Mouse (Mus musculus) spleen, postnatal 14 days (tissue): Measurements from ENCODE around the gene Nradd.

ENCODE experiments used
- DNase-seq, 2 experiments: peaks; one replicate each; pipeline ENCODE4 v3.0.0; 2021 to 2022; ENCODE audit warnings: low spot score in 2 of 2

Nradd gene

GRCm38 (mm10) chr9:110652963-110653654, 28.9 kb upstream of the Nradd start:
- no peak for DNase-seq

GRCm38 (mm10) chr9:110651931-110652722, 27.9 kb upstream of the Nradd start:
- no peak for DNase-seq

GRCm38 (mm10) chr9:110649775-110650174, 25.5 kb upstream of the Nradd start:
- no peak for DNase-seq

- peak; percentile 36 to 37 for DNase-seq
Observed at GRCm38 (mm10) chr9:110645219-110645618, 21.0 kb upstream of the Nradd start.

GRCm38 (mm10) chr9:110644295-110644694, 20.0 kb upstream of the Nradd start:
- DNase-seq = no peak

GRCm38 (mm10) chr9:110643787-110644186, 19.5 kb upstream of the Nradd start:
- no peak for DNase-seq

- DNase-seq = no peak
Observed at GRCm38 (mm10) chr9:110642812-110643524, 18.7 kb upstream of the Nradd start.

- no peak for DNase-seq
Observed at GRCm38 (mm10) chr9:110641006-110641405, 16.8 kb upstream of the Nradd start.

- no peak for DNase-seq
Observed at GRCm38 (mm10) chr9:110638611-110639021, 14.4 kb upstream of the Nradd start.

GRCm38 (mm10) chr9:110635225-110635624, 11.0 kb upstream of the Nradd start:
- DNase-seq = peak; percentile 78 to 92

GRCm38 (mm10) chr9:110633882-110634281, 9.6 kb upstream of the Nradd start:
- no peak for DNase-seq

- DNase-seq = no peak
Observed at GRCm38 (mm10) chr9:110632671-110633070, 8.4 kb upstream of the Nradd start.

GRCm38 (mm10) chr9:110631651-110632275, 7.5 kb upstream of the Nradd start:
- DNase-seq = no peak

- DNase-seq = peak in 1 of 2 experiments; percentile 44
Observed at GRCm38 (mm10) chr9:110631191-110631590, 6.9 kb upstream of the Nradd start.

- DNase-seq = no peak
Observed at GRCm38 (mm10) chr9:110630171-110630570, 5.9 kb upstream of the Nradd start.

GRCm38 (mm10) chr9:110625350-110625908, 1.2 kb upstream of the Nradd start:
- no peak for DNase-seq

GRCm38 (mm10) chr9:110623416-110624195, 646 bp downstream of the Nradd start:
- DNase-seq = no peak

- DNase-seq = no peak
Observed at GRCm38 (mm10) chr9:110622621-110623219, 1.5 kb downstream of the Nradd start.

- no peak for DNase-seq
Observed at GRCm38 (mm10) chr9:110620685-110621084, 3.6 kb downstream of the Nradd start.

- no peak for DNase-seq
Observed at GRCm38 (mm10) chr9:110620180-110620579, 4.1 kb downstream of the Nradd start.
